Mouse (Mus musculus): ENCODE measurements around the gene Ubac2.
A peak's percentile ranks its signal among the peaks of the same experiment; 100 is the strongest.

Ubac2 gene

DNA sequence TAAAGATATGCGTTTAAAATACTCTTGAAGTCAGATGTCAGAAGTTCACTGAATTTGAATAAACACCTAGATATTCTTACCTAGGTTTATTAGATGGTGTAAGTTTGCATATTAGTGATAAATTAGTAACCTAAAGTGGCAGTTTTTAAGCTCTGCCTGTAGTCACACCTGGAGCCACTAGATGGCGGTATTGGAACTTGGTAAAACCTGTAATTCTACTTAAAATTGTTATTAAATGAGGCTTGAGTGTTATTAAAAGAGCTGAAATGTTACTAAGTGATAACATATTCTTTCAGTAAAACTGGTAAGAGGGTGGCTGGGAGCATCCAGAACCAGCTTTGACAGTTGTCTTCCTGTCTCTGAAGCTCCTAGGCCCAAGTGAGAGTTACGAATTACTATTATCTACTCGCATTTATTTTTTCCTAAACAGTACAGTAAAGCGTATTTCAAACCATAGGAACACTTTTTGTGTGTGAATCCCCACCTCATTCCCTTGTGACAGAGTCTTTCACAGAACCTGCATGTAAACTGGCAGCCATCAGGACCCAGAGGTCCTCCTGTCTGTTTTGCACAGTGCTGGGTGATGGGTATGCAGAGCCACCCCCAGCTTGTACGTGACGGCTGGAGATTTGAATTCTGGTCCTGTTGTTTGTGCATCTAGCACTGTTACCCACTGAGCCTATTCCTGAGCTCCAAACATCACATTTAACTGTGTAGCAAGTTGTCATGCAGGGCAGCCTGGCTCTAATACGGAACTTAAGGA is 50.1 kb downstream of the Ubac2 start:
- DNase-seq: peak; percentile 70

GRCm38 (mm10) chr14:121929243-121929951 is 51.0 kb downstream of the Ubac2 start:
- DNase-seq: no peak

- no peak for DNase-seq
These were observed 52.4 kb downstream of the Ubac2 start for GRCm38 (mm10) chr14:121930731-121931383.

DNA sequence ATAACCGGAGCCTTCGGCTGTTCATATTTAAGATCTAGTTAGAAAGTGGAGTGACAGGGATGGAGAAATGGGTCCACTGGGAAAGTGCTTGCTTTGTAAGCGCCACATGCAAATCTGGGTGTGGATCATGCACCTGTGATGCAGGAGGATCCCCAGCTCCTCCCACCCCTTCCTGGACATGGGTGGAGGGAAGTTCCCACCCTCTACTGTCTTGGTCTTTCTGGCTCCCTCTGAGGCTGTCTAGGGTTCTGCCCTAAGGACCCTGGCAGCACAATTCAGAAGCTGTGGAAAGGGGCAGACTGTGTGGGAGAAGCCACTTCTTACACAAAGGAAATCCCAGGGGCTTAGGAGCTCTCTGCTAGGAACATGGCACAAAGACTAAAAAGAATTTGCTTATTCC is 53.2 kb downstream of the Ubac2 start:
- DNase-seq: peak; percentile 32

- no peak for DNase-seq
These were observed 53.8 kb downstream of the Ubac2 start for GRCm38 (mm10) chr14:121932180-121932579.

DNA sequence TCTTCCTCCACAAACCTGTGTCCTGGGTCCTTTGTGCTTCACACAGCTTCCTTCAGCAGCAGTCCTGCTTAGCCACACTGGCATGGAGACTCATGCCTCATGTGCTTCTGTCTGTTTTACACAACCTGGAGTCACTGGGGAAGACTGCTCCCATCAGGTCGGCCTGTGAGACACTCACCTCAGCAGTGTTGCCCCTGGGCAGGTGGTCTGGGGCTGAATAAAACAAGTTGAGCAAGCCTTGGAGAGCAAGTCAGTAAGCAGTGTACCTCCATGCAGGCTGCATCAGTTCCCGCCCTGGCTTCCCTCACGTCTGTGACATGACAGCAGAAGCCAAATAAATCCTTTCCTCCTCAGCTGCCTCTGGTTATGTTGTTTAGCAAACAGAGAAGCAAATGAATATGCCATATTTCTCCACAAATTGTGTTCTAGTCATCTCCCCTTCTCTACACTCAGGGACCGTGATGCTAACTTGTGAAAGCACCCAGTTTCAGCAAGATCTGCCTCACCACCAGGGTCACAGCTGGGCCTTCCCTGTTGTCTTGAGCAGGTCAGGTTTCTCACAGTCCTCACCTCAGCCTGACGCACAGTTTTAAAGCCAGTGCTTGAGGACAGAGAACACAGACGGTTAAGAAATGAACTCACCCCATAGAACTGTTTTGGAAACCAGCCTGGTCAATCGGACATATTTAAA is 55.6 kb downstream of the Ubac2 start:
- no peak for DNase-seq

GRCm38 (mm10) chr14:121934597-121934946 is 56.2 kb downstream of the Ubac2 start:
- DNase-seq: no peak

DNA sequence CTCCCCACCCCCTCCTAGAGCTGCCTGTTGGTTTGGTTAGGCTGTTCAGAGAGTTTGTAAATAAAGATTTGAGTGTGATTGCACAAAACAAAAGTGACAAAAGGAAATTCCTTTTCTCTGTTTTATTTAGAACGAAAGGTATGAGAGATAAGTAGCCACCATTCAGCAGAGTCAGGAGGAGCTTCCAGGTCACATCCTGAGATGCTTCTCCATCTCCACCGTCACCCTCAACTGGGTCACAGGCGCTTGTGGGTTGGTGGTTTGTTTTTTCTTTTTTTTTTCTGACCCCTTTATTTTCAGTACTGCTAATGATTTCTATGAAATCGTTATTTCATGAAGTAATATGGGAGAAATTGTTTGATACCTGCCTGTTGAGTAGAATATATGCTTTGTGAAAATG is 57.9 kb downstream of the Ubac2 start:
- DNase-seq: no peak

GRCm38 (mm10) chr14:121936856-121937255 is 58.4 kb downstream of the Ubac2 start:
- DNase-seq: no peak

DNA sequence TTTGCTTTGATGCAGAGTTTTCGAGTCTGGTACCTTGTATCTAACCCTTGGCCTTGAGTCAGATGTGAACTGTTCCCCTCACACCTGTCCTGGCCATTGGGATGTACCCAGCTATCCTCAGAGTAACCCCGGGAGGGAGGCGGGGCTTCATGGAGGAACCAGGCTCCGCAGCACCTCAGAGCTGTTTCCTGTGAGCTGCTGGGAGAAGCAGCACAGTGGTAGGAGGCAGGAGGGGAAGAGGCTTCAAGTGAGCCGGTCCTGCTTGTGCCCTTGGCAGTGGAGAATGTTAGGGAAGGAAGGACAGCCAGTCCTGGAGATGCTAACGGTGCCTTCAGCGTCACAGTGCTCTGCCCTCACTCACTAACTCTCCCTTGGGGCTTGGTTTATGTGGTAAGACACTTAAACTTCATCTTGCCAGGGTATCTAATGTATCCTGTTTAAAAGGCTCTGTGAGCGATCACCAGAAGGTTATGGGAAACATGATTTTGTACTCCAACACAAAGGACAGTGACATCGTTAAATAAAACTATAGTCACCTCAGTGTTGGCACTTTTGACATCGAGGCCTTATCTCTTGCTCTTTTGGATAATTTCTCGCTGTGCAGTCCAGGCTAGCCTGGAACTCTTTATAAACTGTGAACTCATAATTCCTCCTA is 59.3 kb downstream of the Ubac2 start:
- DNase-seq: peak; percentile 42

DNA sequence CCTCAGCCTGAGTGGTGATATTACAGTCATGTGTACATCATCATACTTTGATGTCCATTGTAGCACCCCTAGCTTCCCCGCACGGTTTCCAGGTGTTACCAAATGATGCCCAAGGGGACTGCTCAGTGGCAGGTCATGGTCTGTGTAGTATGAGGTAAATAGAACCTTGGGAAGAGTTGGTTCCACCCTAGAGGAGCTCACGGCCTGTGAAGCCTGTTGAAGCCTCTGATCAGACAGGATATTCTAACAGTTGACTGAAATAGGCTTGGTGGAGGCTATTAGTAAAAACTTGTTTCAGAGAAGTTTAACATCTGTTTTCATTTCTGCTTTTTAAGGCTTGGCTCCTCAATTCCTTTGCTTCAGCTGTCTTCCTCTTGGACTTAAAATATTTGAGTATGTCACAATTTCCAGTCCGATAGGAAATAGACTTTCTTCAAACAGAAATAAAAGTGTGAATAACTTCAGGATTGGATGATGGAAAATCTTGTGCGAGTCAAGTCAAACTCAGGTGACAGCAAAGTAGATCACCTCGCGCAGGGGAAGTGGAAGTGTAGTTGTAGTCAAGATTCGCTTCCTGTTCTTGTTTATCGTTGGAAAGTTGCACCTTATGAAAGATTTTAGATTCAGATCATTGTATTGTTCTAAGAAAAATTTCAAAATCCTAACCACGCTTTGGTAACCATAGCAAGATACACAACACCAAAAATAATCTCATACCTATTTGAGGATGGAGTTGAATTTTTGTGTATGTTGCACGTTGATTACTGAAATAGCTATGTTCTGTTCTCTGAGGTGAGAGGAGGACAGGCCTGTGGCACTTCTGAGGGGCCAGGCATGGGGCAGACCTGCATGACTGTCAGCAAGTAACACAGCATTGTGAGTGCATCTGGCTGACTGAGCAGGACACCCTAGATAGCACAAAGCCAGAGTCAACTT is 60.1 kb downstream of the Ubac2 start:
- peak; percentile 37 for DNase-seq

GRCm38 (mm10) chr14:121939582-121939981 is 61.2 kb downstream of the Ubac2 start:
- no peak for DNase-seq

DNA sequence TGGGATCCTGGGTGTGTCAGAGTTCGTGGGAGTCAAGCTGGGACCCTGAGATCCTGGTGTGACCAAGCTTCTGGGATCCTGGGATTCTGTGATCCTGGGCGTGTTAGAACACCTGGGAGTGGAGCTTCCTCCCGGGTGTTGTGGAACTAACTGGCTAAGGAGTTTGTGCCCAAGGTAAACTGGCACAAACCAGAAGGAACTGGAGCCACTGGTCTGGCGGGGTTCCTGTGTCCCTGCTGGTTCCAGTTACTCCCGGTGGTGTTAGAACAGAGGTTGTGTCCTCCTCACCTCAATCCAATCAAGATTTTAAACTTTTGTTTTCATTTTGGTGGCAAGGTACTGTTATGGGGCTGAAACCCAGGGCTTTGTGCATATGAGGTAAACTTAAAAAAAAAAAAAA is 67.7 kb downstream of the Ubac2 start:
- no peak for DNase-seq

GRCm38 (mm10) chr14:121946728-121947127 is 68.3 kb downstream of the Ubac2 start:
- no peak for DNase-seq

DNA sequence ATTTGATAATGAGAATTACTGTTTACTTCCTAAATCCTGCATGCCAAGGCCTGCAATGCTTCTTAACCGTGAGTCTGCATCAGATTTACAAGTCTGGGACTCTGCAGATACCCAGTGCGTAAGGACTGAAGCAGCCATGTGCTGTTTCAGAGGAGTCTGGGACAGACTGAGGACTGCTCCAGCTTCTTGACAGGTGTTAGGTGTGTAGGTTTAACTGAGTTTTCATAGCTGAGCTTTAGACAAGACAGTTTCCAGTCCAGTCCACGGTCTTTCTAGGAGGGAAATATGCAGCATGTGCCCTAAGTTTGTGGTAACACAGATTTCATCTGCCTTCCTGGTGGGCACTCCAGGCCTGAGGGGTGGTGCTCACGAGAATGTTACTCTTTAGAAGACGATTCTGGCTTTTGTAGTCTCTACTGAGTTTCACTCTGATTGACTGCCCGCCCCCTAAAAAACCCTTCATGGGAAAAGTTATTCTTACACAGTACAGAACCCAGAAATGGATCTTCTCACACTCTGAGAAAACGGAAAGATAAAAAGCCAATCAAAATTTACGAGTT is 68.9 kb downstream of the Ubac2 start:
- DNase-seq: no peak

GRCm38 (mm10) chr14:121947966-121948365 is 69.5 kb downstream of the Ubac2 start:
- no peak for DNase-seq

DNA sequence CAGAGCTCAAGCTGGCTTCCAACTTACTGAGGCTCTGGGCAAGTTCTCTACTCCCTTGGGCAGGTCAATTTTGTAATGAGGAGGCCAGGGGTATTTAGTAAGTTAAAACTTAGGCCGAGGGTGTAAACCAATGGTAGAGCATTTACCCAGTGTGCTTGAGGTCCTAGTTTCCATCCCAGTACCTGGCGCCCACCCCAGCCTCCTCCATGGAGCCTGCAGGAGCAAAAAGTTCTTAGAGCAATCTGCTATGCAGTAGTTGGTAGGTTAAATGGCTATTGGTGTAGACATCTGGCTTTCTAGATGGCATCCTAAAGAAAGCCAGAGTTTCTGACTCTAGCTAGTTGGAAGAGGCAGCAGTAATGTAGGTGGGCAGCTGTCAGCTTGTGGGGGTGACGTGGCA is 71.0 kb downstream of the Ubac2 start:
- DNase-seq: no peak

DNA sequence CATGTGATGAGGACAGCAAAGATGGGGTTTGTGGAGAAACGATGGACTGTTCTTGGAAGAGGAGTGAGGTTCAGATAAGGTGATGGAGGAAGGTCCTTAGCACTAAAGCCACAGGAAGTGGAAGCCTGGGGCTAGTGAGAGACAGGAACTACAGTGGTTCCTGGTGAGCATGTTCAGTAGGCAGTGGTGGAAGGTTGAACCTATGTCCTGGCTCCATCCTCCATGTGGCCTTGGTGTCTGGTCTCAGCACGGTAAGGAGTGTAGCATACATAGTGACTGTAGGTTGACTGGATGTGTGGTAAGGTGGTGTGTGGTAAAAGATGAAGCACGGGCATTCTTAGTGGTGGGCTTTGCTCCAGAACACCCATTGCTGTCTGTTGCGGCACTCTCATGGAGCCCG is 71.5 kb downstream of the Ubac2 start:
- DNase-seq: no peak

- no peak for DNase-seq
These were observed 73.1 kb downstream of the Ubac2 start for GRCm38 (mm10) chr14:121951399-121952045.

- no peak for DNase-seq
These were observed 73.6 kb downstream of the Ubac2 start for GRCm38 (mm10) chr14:121952046-121952400.

GRCm38 (mm10) chr14:121954129-121954528 is 75.7 kb downstream of the Ubac2 start:
- DNase-seq: no peak

All from thymus, postnatal 14 days (tissue).